In genomic region chr13:30518191-30518590, GRCm38 (mm10) we compare ENCODE assay signal across 23 mouse cellular contexts. TPM values are rescaled to one million over a fixed set of nuclear protein-coding genes. Genes with fewer than 3 reads are reported as not detected.
DNase-seq lines count a peak whose midpoint lies in the region; ATAC-seq lines count a peak whose summit lies in the region.
"Had no signal": no experiment of that assay in that cellular context is flagged by ENCODE, and none has a peak within 500 bp of the region (broad histone marks: within the 10 kb centered on the region; RNA-seq: fewer than 3 reads in every experiment).

No protein-coding gene starts in this region.

- no peak overlapping the region for H3K4me2 ChIP-seq in lung, embryonic 16.5 days (ENCODE audit: low read depth, low read length)
- H3K4me2 ChIP-seq: embryonic facial prominence, embryonic 12.5 days; embryonic facial prominence, embryonic 15.5 days; heart, embryonic 11.5 days; hindbrain, embryonic 12.5 days; hindbrain, embryonic 15.5 days had no signal

- H3K36me3 ChIP-seq in lung, embryonic 16.5 days (ENCODE audit: control insufficient read depth, insufficient read depth, low read length), result no peaks in the 10 kb centered on the region
- H3K36me3 ChIP-seq: embryonic facial prominence, embryonic 12.5 days; embryonic facial prominence, embryonic 15.5 days; G1E; hindbrain, embryonic 12.5 days; hindbrain, embryonic 15.5 days had no signal

- no peaks in the 10 kb centered on the region for H3K4me1 ChIP-seq in lung, embryonic 16.5 days (replicated peaks; ENCODE audit: control insufficient read depth, insufficient read depth, low read length)
- H3K4me1 ChIP-seq: embryonic facial prominence, embryonic 12.5 days; embryonic facial prominence, embryonic 15.5 days; hindbrain, embryonic 12.5 days; hindbrain, embryonic 15.5 days had no signal

- H3K9me3 ChIP-seq in lung, embryonic 16.5 days (ENCODE audit: control insufficient read depth, low read length), result no peaks in the 10 kb centered on the region
- H3K9me3 ChIP-seq: embryonic facial prominence, embryonic 15.5 days; G1E; hindbrain, embryonic 12.5 days; hindbrain, embryonic 15.5 days had no signal

- no peak overlapping the region for H3K9ac ChIP-seq in lung, embryonic 16.5 days (ENCODE audit: low read length)
- H3K9ac ChIP-seq: embryonic facial prominence, embryonic 12.5 days; embryonic facial prominence, embryonic 15.5 days; forebrain, postnatal 0 days; hindbrain, embryonic 12.5 days; hindbrain, embryonic 15.5 days had no signal

- no peak overlapping the region for H3K27ac ChIP-seq in lung, embryonic 16.5 days (ENCODE audit: low read length)
- H3K27ac ChIP-seq: embryonic facial prominence, embryonic 12.5 days; embryonic facial prominence, embryonic 15.5 days; gastrocnemius, adult 2 months; hindbrain, embryonic 12.5 days; hindbrain, embryonic 15.5 days had no signal

- DNase-seq in kidney, postnatal 10 days, result peak; percentile 28
- DNase-seq in kidney, postnatal 14 days, result no peak
- no peak for DNase-seq in lung, postnatal 4 days
- peak; percentile 17 for DNase-seq in NIH3T3 (ENCODE audit: low read depth)
- no peak for DNase-seq in adrenal gland, adult 2 months
- DNase-seq: adrenal gland, postnatal 10 days; B cell, adult 2 months; cerebellum, adult 11 months; cerebellum, adult 2 months; cerebellum, adult 9-11 months; cerebellum, postnatal 25 days; forebrain, postnatal 0 days; gastrocnemius, adult 2 months; gastrocnemius, postnatal 14 days had no signal

- H3K4me3 ChIP-seq in lung, embryonic 16.5 days (ENCODE audit: low read length), result no peak overlapping the region
- H3K4me3 ChIP-seq: embryonic facial prominence, embryonic 12.5 days; embryonic facial prominence, embryonic 15.5 days; gastrocnemius, adult 2 months; hindbrain, embryonic 12.5 days; hindbrain, embryonic 15.5 days had no signal

- H3K27me3 ChIP-seq in lung, embryonic 16.5 days (ENCODE audit: control insufficient read depth, insufficient read depth, low read depth, low read length), result no peaks in the 10 kb centered on the region
- H3K27me3 ChIP-seq: CH12.LX; embryonic facial prominence, embryonic 12.5 days; embryonic facial prominence, embryonic 15.5 days; hindbrain, embryonic 12.5 days; hindbrain, embryonic 15.5 days had no signal

- ATAC-seq in lung, embryonic 16.5 days (ENCODE audit: low read depth), result peak; percentile 34; the same call in 1 of the 2 replicates
- ATAC-seq: forebrain, embryonic 14.5 days; forebrain, postnatal 0 days had no signal

RNA-seq across cellular contexts. Expression of gene Uqcrfs1, which starts 27.0 kb away (rescaled TPM):
- polyA plus RNA-seq in lung, embryonic 16.5 days (2015; fragmentation: Nextera tagmentation; extraction: Ambion mirVana), result 196 and 205 TPM in 2 replicates
- total RNA-seq in adrenal gland, adult 2 months (2021), result 100 to 1,000 TPM; 247 to 409 TPM
- 860 and 1,083 TPM in 2 replicates for polyA plus RNA-seq in adrenal gland, adult 2 months (2012; rRNA removed)

Comparison
In these comparisons a context has a peak if more than half of its experiments do, and no peak if none do; other contexts are left out.
1. DNase-seq: peak in kidney, postnatal 10 days (single experiment) and NIH3T3 (single experiment); none in kidney, postnatal 14 days (single experiment), lung, postnatal 4 days (0 of 2) and adrenal gland, adult 2 months (single experiment).